Mouse (Mus musculus) liver, adult 2 months (tissue): Measurements from ENCODE around the gene Gm38394.

Experiments
- CTCF ChIP-seq: fragments of 200-500 bp; IDR thresholded peaks from 2 replicates; pipeline ENCODE4 v1.5.1; 2011; ENCODE audit warnings: low read depth, low read length, control low read depth
- POLR2A ChIP-seq: fragments of 200-500 bp; IDR thresholded peaks from 2 replicates; pipeline ENCODE4 v1.6.1; 2011; ENCODE audit warnings: low read length, control low read depth; ENCODE audit not compliant: insufficient read depth; ENCODE audit errors: extremely low read depth

- TF ChIP-seq POLR2A: no peak
- no peak for TF ChIP-seq CTCF
These were observed 36.1 kb downstream of the Gm38394 start for GRCm38 (mm10) chr1:133625052-133625451.
